Mouse (Mus musculus): Measurements from ENCODE around the gene Gzmm. TPM values are rescaled to one million over a fixed set of nuclear protein-coding genes. Genes with fewer than 3 reads are reported as not detected.
"Not testable (repeated sequence)": the region's sequence is repeated elsewhere in the genome, so short reads cannot be mapped to it uniquely, and the experiment has no call there.

The Gzmm gene
- polyA plus RNA-seq, 1 experiment from 2014 or later = 0.92 TPM

DNA sequence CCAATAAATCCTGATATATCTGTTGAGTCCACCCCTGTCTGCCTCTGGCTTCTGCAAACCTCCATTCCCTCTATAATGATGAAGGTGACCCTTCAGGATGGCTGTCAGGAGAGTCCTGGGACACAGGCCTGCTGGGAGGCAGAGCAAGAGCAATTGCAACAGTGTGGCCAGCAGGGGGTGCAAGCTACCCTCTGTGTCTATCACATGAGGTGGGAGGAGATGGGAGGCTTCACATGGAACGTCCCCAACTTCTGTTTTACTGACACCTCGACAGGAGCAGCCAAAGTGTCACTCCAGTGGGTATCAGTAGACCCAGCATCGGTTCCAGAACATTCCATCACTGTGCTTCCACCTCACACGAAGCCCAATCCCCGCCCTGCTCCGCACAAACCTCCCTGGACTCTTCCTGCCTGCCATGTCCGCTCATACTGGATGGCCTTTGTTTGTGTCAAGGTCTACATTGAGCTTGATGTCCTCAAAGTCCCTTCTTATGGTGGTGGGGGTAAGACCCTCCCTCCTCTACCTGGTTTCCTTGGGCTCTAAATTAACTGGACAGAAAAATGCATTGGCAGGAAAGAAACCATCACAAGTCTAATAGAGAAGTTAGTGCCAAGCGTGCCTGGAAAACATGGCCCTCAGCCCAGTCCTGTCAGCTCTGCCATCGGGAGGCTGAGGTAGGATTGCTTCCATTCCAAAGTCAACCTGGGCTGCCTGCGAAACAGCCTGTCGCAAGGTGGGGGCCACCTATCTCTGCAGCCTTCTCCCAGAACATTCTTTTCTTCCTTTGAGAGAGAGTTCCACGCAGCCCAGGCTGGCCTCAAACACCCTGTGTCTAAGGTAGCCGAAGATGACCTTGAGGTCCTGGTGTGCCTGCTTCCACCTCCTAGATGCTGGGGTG is 6.7 kb downstream of the Gzmm start:
- Histone ChIP-seq H3K9ac (peak overlapping the region; percentile 52; the same call in 1 of the 2 replicates), H3K4me2 (replicated peaks) (peak overlapping the region; percentile 39), H3K27me3 (no peaks in the 10 kb centered on the region), H3K36me3 (no peaks in the 10 kb centered on the region), H3K27ac (peak overlapping the region; percentile 81), H3K4me1 (peaks cover 38% of the 10 kb centered on the region), H3K4me3 (no peak overlapping the region), H3K9me3 (no peaks in the 10 kb centered on the region)
- 57% methylated on average over 13 of the region's 13 CpGs for WGBS
- 0 out of 2 replicates have a peak, but pooled peaks have one; percentile 20 for ATAC-seq (ENCODE audit: low FRiP score, low read depth)

DNA sequence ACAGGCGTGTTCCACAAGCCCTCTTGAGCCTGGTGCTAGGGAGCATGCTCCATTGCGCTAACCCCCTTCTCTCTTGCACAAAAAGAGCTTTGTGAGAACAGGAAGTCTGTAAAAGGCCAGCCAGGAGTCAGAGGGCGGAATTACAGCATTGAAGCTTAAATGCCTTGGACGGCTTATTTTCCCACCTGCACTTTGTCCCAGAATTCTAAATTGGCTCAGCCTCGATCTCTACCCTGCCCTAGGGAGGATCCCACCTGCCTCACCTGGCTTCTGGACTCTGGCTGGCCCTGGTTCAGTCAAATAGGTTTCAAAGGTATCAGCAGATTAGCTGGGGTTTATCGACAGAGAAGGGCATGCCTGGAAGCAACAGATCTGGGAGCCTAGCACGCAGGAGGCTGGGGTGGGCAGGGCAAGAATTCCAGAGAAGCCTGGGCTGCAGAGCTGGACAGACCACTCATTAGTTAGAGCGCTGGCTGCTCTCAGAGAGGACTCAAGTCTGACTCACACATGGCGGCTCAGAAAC is 7.4 kb downstream of the Gzmm start:
- Histone ChIP-seq H3K4me2 (replicated peaks) (peak overlapping the region; percentile 39), H3K36me3 (no peaks in the 10 kb centered on the region), H3K4me3 (0 out of 2 replicates have a peak overlapping the region, but pooled peaks have one; percentile 8), H3K9me3 (no peaks in the 10 kb centered on the region), H3K4me1 (peaks cover 44% of the 10 kb centered on the region), H3K27me3 (no peaks in the 10 kb centered on the region), H3K9ac (peak overlapping the region; percentile 52), H3K27ac (peak overlapping the region; percentile 81)
- peak; percentile 66 for ATAC-seq (ENCODE audit: low FRiP score, low read depth)
- 35% methylated on average over 9 of the region's 9 CpGs for WGBS

DNA sequence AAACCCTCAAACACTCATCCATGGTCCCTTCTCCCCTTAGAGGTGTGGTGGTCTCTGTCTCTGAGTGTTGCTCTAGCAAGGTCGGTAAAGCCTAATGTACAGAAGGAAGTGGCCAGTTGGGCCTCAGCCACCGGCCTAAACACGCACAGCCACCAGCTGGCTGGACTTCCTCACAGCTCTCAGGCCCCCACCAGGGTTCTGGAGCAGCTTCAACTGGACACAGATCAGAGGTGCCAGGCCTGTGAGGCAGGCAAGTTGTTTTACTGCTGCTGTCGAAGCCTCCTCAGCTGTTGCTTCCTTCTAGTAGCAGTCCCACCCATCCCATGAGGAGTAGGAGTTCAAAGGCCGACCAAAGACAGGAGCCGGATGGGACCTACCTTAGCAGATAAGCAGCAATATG is 9.1 kb downstream of the Gzmm start:
- Histone ChIP-seq H3K9ac (no peak overlapping the region), H3K4me3 (no peak overlapping the region), H3K36me3 (no peaks in the 10 kb centered on the region), H3K9me3 (no peaks in the 10 kb centered on the region), H3K27ac (no peak overlapping the region), H3K4me2 (replicated peaks) (no peak overlapping the region), H3K27me3 (no peaks in the 10 kb centered on the region), H3K4me1 (peaks cover 51% of the 10 kb centered on the region)
- ATAC-seq (ENCODE audit: low FRiP score, low read depth) = no peak
- 71% methylated on average over 6 of the region's 6 CpGs for WGBS

DNA sequence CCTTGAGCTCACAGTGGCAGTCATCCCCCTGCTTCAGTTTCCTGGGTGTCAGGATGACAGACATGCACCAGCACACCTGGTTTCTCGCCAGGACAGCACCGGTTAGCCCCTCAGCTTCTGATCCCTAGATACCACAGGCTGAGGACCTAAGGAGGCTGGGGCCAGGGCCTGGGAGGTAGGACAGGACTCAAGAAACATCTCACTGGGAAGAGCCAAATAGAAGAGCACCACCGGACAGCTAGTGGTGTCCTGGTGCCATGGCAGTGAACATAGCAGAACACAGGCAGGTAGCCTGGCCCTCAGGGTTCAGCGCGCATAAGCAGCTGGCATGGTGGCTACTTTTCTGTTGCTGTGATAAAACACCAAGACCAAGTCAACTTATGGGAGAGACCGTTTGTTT is 9.6 kb downstream of the Gzmm start:
- Histone ChIP-seq H3K9ac (no peak overlapping the region), H3K36me3 (no peaks in the 10 kb centered on the region), H3K4me1 (peaks cover 51% of the 10 kb centered on the region), H3K9me3 (no peaks in the 10 kb centered on the region), H3K27me3 (no peaks in the 10 kb centered on the region), H3K4me3 (no peak overlapping the region), H3K27ac (no peak overlapping the region), H3K4me2 (replicated peaks) (no peak overlapping the region)
- WGBS = 88% methylated on average over 6 of the region's 6 CpGs
- no peak for ATAC-seq (ENCODE audit: low FRiP score, low read depth)

DNA sequence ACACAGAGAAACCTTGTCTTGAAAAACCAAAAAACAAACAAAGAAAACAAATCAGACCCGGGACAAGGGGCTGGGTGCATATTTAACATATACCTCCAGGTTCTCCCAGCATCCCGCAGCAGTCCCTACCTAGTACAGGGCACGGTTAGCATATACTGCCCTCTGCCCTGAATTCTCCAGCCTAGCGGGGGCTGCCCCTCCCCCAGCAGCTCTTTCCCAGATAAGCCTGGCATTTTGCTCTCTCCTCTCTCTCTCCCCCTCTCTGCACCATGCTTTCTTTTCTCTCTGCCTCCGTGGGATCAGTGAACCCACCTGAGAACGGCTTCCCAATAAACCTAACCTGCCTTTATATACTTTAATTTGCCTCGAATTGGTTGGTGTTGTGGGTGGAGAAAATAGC is 11.9 kb downstream of the Gzmm start:
- H3K9me3 ChIP-seq = no peaks in the 10 kb centered on the region
- H3K27ac ChIP-seq = peak overlapping the region; percentile 28; the same call in 1 of the 2 replicates
- H3K4me3 ChIP-seq = no peak overlapping the region
- no peaks in the 10 kb centered on the region for H3K36me3 ChIP-seq
- H3K4me1 ChIP-seq = peaks cover 43% of the 10 kb centered on the region
- no peaks in the 10 kb centered on the region for H3K27me3 ChIP-seq
- H3K9ac ChIP-seq = peak overlapping the region; percentile 25; the same call in 1 of the 2 replicates
- WGBS = 38% methylated on average over 7 of the region's 7 CpGs
- no peak for ATAC-seq (ENCODE audit: low FRiP score, low read depth)
- no peak overlapping the region for H3K4me2 ChIP-seq (replicated peaks)

DNA sequence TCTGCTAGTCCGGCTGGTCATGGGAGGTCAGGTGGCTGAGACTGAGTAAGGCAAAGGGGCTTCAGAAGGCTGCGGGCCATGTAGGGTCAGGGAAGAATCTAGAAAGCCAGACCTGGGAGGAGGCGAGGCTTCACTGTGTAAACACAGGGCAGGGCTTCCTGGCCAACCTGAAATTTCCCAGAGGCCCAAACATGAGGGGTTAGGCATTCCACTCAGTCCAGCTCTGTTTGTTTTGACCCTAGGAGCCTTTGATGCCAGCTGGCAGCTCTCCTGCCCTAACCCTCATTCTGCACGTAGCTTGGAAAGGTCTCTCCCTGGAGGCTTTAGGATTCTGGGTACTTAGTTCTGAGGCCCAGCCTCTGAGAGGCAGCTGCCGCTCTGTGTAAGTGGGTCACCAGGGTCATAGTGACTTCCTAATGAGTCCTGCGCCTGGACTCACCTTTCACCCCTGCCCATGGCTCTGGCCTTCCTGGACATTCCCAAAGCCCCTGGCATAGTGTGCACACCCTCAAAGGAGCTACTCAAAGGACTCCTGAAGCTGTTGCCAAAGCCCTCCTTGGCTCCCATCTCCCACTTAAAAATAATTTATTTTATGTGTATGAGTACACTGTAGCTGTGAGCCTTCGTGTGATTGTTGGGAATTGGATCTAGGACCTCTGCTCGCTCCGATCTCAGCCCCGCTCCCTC is 12.8 kb downstream of the Gzmm start:
- Histone ChIP-seq H3K27ac (peak overlapping the region; percentile 33; the same call in 1 of the 2 replicates), H3K27me3 (no peaks in the 10 kb centered on the region), H3K9ac (0 out of 2 replicates have a peak overlapping the region, but pooled peaks have one; percentile 25), H3K4me3 (no peak overlapping the region), H3K4me1 (peaks cover 43% of the 10 kb centered on the region), H3K9me3 (no peaks in the 10 kb centered on the region), H3K4me2 (replicated peaks) (no peak overlapping the region), H3K36me3 (peaks cover 7% of the 10 kb centered on the region)
- ATAC-seq (ENCODE audit: low FRiP score, low read depth) = no peak
- whole genome bisulfite sequencing = 50% methylated on average over 10 of the region's 10 CpGs

DNA sequence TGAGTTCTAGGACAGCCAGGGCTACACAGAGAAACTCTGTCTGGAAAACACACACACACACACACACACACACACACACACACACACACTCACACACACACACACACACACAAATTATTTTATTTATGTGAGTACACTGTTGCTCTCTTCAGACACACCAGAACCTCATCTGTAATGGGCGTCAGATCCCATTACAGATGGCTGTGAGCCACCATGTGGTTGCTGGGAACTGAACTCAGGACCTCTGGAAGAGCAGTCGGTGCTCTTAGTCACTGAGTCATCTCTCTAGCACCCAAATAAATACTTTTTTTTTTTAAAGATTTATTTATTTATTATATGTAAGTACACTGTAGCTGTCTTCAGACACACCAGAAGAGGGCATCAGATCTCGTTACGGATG is 14.2 kb downstream of the Gzmm start:
- peaks cover 44% of the 10 kb centered on the region for H3K4me1 ChIP-seq
- not testable (repeated sequence) for H3K9me3 ChIP-seq; ATAC-seq (ENCODE audit: low FRiP score, low read depth); H3K9ac ChIP-seq; H3K27me3 ChIP-seq; H3K4me3 ChIP-seq; H3K27ac ChIP-seq; H3K4me2 ChIP-seq (replicated peaks)
- peaks cover 21% of the 10 kb centered on the region for H3K36me3 ChIP-seq
- 80% methylated on average over 4 of the region's 4 CpGs for WGBS

DNA sequence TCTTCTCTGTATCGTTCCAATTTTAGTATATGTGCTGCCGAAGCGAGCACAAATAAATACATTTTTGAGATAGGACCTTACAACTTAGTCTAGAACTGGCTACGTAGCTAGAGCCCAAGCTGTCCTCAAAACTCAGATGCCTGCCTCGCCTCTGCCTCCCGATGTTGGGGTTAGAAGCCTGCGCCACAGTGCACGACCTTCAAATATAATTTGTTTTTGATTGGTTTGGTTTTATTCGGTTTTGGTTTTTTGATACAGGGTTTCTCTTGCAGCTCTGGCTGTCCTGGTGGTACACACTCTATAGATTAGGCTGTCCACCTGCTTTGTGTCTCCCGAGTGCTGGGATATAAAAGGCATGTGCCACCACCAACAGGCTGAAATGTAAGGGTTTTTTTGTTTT is 14.7 kb downstream of the Gzmm start:
- peak overlapping the region; percentile 78 for H3K4me3 ChIP-seq
- H3K27ac ChIP-seq = no peak overlapping the region
- no peaks in the 10 kb centered on the region for H3K27me3 ChIP-seq
- H3K9me3 ChIP-seq = no peaks in the 10 kb centered on the region
- ATAC-seq (ENCODE audit: low FRiP score, low read depth) = no peak
- peak overlapping the region; percentile 98 for H3K4me2 ChIP-seq (replicated peaks)
- peak overlapping the region; percentile 27; the same call in 1 of the 2 replicates for H3K9ac ChIP-seq
- peaks cover 43% of the 10 kb centered on the region for H3K4me1 ChIP-seq
- 83% methylated on average over 10 of the region's 10 CpGs for WGBS
- H3K36me3 ChIP-seq = peaks cover 23% of the 10 kb centered on the region

DNA sequence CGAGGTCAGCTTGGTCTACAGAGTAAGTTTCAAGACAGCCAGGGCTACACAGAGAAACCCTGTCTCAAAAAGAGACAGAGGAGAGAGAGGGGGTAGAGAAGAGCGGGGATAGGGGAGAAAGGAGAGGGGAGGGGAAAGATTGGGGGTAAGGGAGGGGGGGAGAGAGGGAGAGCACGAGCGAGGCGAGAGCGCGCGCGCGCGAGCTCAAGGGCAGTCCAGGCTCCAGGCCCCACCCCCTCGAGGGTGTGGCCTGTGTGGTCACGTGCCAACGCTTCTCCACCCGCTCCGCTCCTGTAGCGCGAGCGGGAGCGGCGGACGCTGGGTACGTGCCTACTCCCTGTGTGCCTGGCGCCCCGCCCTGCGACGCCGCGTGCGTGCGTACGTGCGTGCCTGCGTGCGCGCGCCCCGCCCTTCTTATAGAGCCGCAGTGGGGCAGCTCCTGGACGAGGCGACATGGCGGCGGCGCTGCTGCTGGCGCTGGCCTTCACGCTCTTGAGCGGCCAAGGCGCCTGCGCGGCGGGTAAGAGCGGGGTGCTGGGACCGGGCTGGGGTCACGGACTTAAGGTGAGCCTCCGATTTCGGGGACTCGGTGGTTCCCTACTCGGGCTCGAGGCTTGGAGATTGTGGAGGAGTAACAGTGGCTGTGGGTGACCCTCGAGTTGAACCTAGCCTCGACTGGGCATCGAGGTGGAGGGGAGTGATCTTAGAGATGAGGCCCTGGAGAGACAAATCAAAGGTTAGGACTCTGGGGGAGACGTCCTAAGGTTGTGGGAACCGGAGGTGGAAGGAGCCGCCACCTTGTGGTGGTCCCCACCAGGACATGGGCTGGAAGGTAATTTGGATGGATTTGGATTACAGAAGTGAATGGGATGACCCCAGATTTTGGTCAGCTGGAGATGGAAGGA is 15.5 kb downstream of the Gzmm start, which contains the start of gene Bsg:
TSS of gene Bsg (plus strand) at position 427 of the 905 bp plus-strand sequence.
- peak within 1 kb of the TSS; percentile 79 for H3K27ac ChIP-seq
- peaks cover 43% of the 10 kb centered on the region for H3K4me1 ChIP-seq
- H3K9ac ChIP-seq = peak within 1 kb of the TSS; percentile 90
- WGBS = under 1% methylated on average over 62 of the region's 65 CpGs
- ATAC-seq (ENCODE audit: low FRiP score, low read depth) = peak; percentile 95
- peak within 1 kb of the TSS; percentile 78 for H3K4me3 ChIP-seq
- no peaks in the 10 kb centered on the region for H3K27me3 ChIP-seq
- peak within 1 kb of the TSS; percentile 98 for H3K4me2 ChIP-seq (replicated peaks)
- H3K36me3 ChIP-seq = peaks cover 31% of the 10 kb centered on the region
- H3K9me3 ChIP-seq = no peaks in the 10 kb centered on the region

DNA sequence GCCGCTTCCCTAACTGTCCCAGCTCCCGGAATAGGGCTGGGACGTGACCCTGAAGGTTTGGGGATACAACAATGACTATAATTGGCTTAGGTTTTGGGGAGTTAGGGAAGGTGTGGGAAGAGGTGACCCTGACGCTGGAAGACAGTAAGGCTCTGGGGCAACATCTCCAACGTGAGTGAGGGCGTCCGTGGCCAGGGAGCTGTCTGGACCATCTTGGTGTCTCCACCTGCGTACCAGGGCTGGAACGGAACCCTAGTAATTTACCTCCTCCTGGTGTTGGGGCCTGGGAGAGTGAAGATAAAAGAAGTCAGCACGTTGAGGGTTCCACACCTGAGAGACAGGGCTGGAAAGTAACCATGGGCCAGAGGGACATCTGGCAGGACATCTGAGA is 16.1 kb downstream of the Gzmm start:
- no peaks in the 10 kb centered on the region for H3K27me3 ChIP-seq
- peak overlapping the region; percentile 79; the same call in 1 of the 2 replicates for H3K27ac ChIP-seq
- H3K4me2 ChIP-seq (replicated peaks) = peak overlapping the region; percentile 98
- H3K9me3 ChIP-seq = no peaks in the 10 kb centered on the region
- peaks cover 37% of the 10 kb centered on the region for H3K36me3 ChIP-seq
- peak overlapping the region; percentile 90 for H3K9ac ChIP-seq
- H3K4me1 ChIP-seq = peaks cover 43% of the 10 kb centered on the region
- ATAC-seq (ENCODE audit: low FRiP score, low read depth) = no peak
- H3K4me3 ChIP-seq = peak overlapping the region; percentile 78
- WGBS = 3% methylated on average over 10 of the region's 10 CpGs

DNA sequence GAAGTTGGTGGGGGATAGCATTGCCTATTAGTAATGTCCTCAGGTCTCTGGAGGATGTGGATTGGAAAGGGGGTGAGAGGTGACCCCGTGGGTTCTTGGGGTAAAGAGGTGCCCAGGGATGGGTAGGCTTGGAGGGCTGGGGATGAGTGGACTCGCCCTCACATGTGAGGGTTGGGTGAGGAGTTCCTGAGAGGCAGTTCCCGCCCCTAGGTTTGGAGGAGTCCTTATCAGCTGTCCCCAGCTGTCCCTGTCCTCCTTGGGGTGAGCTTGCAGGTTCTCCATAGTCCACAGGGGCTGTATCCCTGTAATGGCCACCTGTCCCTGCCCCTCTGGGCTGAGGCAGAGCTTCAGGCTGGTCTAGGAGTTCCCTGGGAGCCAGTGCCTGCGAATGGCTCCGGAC is 17.1 kb downstream of the Gzmm start:
- H3K4me3 ChIP-seq = peak overlapping the region; percentile 78
- 76% methylated on average over 5 of the region's 5 CpGs for WGBS

More for the DNA sequence above, 17.1 kb downstream of the Gzmm start:
- peaks cover 40% of the 10 kb centered on the region for H3K4me1 ChIP-seq
- no peaks in the 10 kb centered on the region for H3K27me3 ChIP-seq
- ATAC-seq (ENCODE audit: low FRiP score, low read depth) = no peak
- H3K4me2 ChIP-seq (replicated peaks) = peak overlapping the region; percentile 98
- H3K9ac ChIP-seq = peak overlapping the region; percentile 90
- H3K9me3 ChIP-seq = no peaks in the 10 kb centered on the region
- peaks cover 47% of the 10 kb centered on the region for H3K36me3 ChIP-seq
- H3K27ac ChIP-seq = no peak overlapping the region
